Mouse (Mus musculus) CH12.LX (cell line): ENCODE data around the gene Vsig10l. TPM values are rescaled to one million over a fixed set of nuclear protein-coding genes. Genes with fewer than 3 reads are reported as not detected.

Experiments used
- DNase-seq: peaks from one replicate; pipeline ENCODE4 v3.0.0-alpha.2; 2013; ENCODE audit errors: extremely low read depth
- H3K27ac ChIP-seq: 2 replicates; pipeline ENCODE4 v1.5.1; 2012; ENCODE audit warnings: low read depth, mild to moderate bottlenecking, control low read depth, moderate library complexity; ENCODE audit not compliant: insufficient read depth
- H3K27me3 ChIP-seq: replicated peaks from 2 replicates; pipeline ENCODE3; 2012; ENCODE audit warnings: inconsistent platforms
- H3K36me3 ChIP-seq, 2 experiments: replicated peaks in 1 of 2; 2 replicates each; pipeline versions ENCODE3 to v1.6.1; 2012; ENCODE audit warnings: inconsistent platforms in 1 of 2, low read length in 1 of 2, mild to moderate bottlenecking in 1 of 2, mixed read lengths in 1 of 2, moderate library complexity in 1 of 2; ENCODE audit not compliant: control insufficient read depth in 1 of 2, insufficient read depth in 1 of 2
- H3K4me1 ChIP-seq, 2 experiments: 2 replicates each; pipeline ENCODE4 v1.6.1; 2012; ENCODE audit warnings: inconsistent platforms in 1 of 2, moderate library complexity in 1 of 2; ENCODE audit not compliant: insufficient read depth in 2 of 2, control insufficient read depth in 1 of 2
- H3K4me2 ChIP-seq: 2 replicates; pipeline ENCODE4 v1.6.1; 2012; ENCODE audit warnings: low read depth, mild to moderate bottlenecking, control low read depth; ENCODE audit not compliant: poor library complexity, insufficient read depth, severe bottlenecking
- H3K4me3 ChIP-seq, 3 experiments: fragments of 150-350 bp in 1 of 3; sonication (generic) in 1 of 3; replicated peaks in 1 of 3; 2 replicates each; pipeline versions ENCODE3 to v1.5.1; 2011 to 2012; ENCODE audit warnings: low read depth in 2 of 3, low read length in 2 of 3, mild to moderate bottlenecking in 2 of 3, moderate library complexity in 2 of 3, control low read depth in 1 of 3, improper control_type of control experiment in 1 of 3, inconsistent platforms in 1 of 3, mixed read lengths in 1 of 3; ENCODE audit not compliant: poor library complexity in 1 of 3
- H3K79me2 ChIP-seq: replicated peaks from 2 replicates; pipeline ENCODE4 v1.6.1; 2012; ENCODE audit warnings: mild to moderate bottlenecking, moderate library complexity; ENCODE audit not compliant: control insufficient read depth, poor library complexity, insufficient read depth, severe bottlenecking; ENCODE audit errors: extremely low read depth
- H3K9ac ChIP-seq: 2 replicates; pipeline ENCODE4 v1.6.1; 2012; ENCODE audit warnings: low read depth, mild to moderate bottlenecking, control low read depth, moderate library complexity; ENCODE audit not compliant: insufficient read depth
- H3K9me3 ChIP-seq: replicated peaks from 2 replicates; pipeline ENCODE3; 2012; ENCODE audit warnings: low read length, inconsistent platforms, mixed read lengths
- BHLHE40 ChIP-seq: IDR thresholded peaks from 2 replicates; pipeline ENCODE4 v1.6.1; 2011; ENCODE audit warnings: mild to moderate bottlenecking, low read depth, low read length, improper control_type of control experiment
- CTCF ChIP-seq, 2 experiments: IDR thresholded peaks in 1 of 2; conservative IDR thresholded peaks in 1 of 2; 2 replicates each; pipeline ENCODE4 v1.5.1; 2011 to 2012; ENCODE audit warnings: low read depth in 2 of 2, low read length in 2 of 2, improper control_type of control experiment in 1 of 2, inconsistent platforms in 1 of 2, mild to moderate bottlenecking in 1 of 2, moderate library complexity in 1 of 2
- ELF1 ChIP-seq: IDR thresholded peaks from 2 replicates; pipeline ENCODE4 v1.6.1; 2014; ENCODE audit warnings: low read depth, mild to moderate bottlenecking, inconsistent platforms, low read length, improper control_type of control experiment
- EP300 ChIP-seq: IDR thresholded peaks from 2 replicates; pipeline ENCODE4 v1.6.1; 2011; ENCODE audit warnings: low read length, improper control_type of control experiment
- ETS1 ChIP-seq: conservative IDR thresholded peaks from 2 replicates; pipeline ENCODE4 v1.6.1; 2012; ENCODE audit warnings: low read depth, mild to moderate bottlenecking, inconsistent platforms, low read length, improper control_type of control experiment, moderate library complexity
- HCFC1 ChIP-seq: IDR thresholded peaks from 2 replicates; pipeline ENCODE4 v1.6.1; 2012; ENCODE audit warnings: low read depth, mild to moderate bottlenecking, inconsistent platforms, low read length, improper control_type of control experiment
- JUN ChIP-seq: IDR thresholded peaks from 2 replicates; pipeline ENCODE4 v1.6.1; 2011; ENCODE audit warnings: low read depth, mild to moderate bottlenecking, low read length, improper control_type of control experiment, moderate library complexity; ENCODE audit not compliant: insufficient read depth
- JUND ChIP-seq: conservative IDR thresholded peaks from 2 replicates; pipeline ENCODE4 v1.6.1; 2011; ENCODE audit warnings: low read depth, low read length, improper control_type of control experiment
- KAT2A ChIP-seq: IDR thresholded peaks from 2 replicates; pipeline ENCODE4 v1.6.1; 2012; ENCODE audit warnings: low read length, improper control_type of control experiment, inconsistent platforms; ENCODE audit not compliant: insufficient replicate concordance
- MAFK ChIP-seq: IDR thresholded peaks from 2 replicates; pipeline ENCODE4 v1.6.1; 2011; ENCODE audit warnings: low read length, improper control_type of control experiment; ENCODE audit not compliant: insufficient replicate concordance
- MYC ChIP-seq: IDR thresholded peaks from 2 replicates; pipeline ENCODE4 v1.6.1; 2011; ENCODE audit warnings: low read depth, mild to moderate bottlenecking, improper control_type of control experiment, low read length
- NELFE ChIP-seq: IDR thresholded peaks from 2 replicates; pipeline ENCODE4 v1.6.1; 2011; ENCODE audit warnings: low read depth, low read length, improper control_type of control experiment
- PAX5 ChIP-seq: IDR thresholded peaks from 2 replicates; pipeline ENCODE4 v1.6.1; 2012; ENCODE audit warnings: low read length, inconsistent platforms, mixed read lengths
- POLR2AphosphoS2 ChIP-seq: IDR thresholded peaks from 2 replicates; pipeline ENCODE4 v1.6.1; 2011; ENCODE audit warnings: low read depth, low read length, improper control_type of control experiment
- RAD21 ChIP-seq: IDR thresholded peaks from 2 replicates; pipeline ENCODE4 v1.6.1; 2011; ENCODE audit warnings: low read depth, mild to moderate bottlenecking, low read length, improper control_type of control experiment, moderate library complexity
- RCOR1 ChIP-seq: conservative IDR thresholded peaks from 2 replicates; pipeline ENCODE4 v1.6.1; 2012; ENCODE audit warnings: low read depth, mild to moderate bottlenecking, inconsistent platforms, low read length, improper control_type of control experiment
- SIN3A ChIP-seq: IDR thresholded peaks from 2 replicates; pipeline ENCODE4 v1.6.1; 2012; ENCODE audit warnings: low read length, improper control_type of control experiment, inconsistent platforms
- SMC3 ChIP-seq: IDR thresholded peaks from 2 replicates; pipeline ENCODE4 v1.6.1; 2011; ENCODE audit warnings: low read depth, low read length, improper control_type of control experiment
- TBP ChIP-seq: conservative IDR thresholded peaks from 2 replicates; pipeline ENCODE4 v1.6.1; 2011; ENCODE audit warnings: low read depth, low read length, improper control_type of control experiment
- ZKSCAN1 ChIP-seq: IDR thresholded peaks from 2 replicates; pipeline ENCODE4 v1.6.1; 2012; ENCODE audit warnings: low read depth, inconsistent platforms, low read length, improper control_type of control experiment, borderline replicate concordance
- ZNF384 ChIP-seq: IDR thresholded peaks from 2 replicates; pipeline ENCODE4 v1.6.1; 2012; ENCODE audit warnings: low read depth, low read length, improper control_type of control experiment, inconsistent platforms
- dilution Hi-C: fragments of 300-500 bp; cut with MboI; formaldehyde crosslinking; loops from 2 replicates; pipeline ENCODE4 v1.14.3; 2020; ENCODE audit warnings: low sequenced_read_pairs; ENCODE audit not compliant: extremely low pct_unique_long_range_greater_than_20kb, extremely low pct_ligation_motif_present
- in situ Hi-C: fragments of 300-500 bp; cut with MboI; formaldehyde crosslinking; loops from 3 replicates; pipeline ENCODE4 v1.14.3; 2019; ENCODE audit warnings: low sequenced_read_pairs, low pct_ligation_motif_present, low pct_unique_long_range_greater_than_20kb, mixed read lengths
- polyA plus RNA-seq: library from polyadenylated mRNA; unstranded; fragments of >175 nt; gene quantifications from 2 replicates; pipeline ENCODE4 v1.2.1, GENCODE M21; 2012; ENCODE audit warnings: low read depth; ENCODE audit not compliant: insufficient read length
- total RNA-seq, 2 experiments: library from RNA; depleted of rRNA; stranded (reverse); fragments of 300-350 nt in 1 of 2; fragments of >200 nt in 1 of 2; gene quantifications; 2 replicates each; pipeline ENCODE4 v1.2.3; 2012 to 2014

Gene Vsig10l
- total and polyA plus RNA-seq, 3 experiments: 0.12 to 0.99 (median 0.17) TPM

DNA sequence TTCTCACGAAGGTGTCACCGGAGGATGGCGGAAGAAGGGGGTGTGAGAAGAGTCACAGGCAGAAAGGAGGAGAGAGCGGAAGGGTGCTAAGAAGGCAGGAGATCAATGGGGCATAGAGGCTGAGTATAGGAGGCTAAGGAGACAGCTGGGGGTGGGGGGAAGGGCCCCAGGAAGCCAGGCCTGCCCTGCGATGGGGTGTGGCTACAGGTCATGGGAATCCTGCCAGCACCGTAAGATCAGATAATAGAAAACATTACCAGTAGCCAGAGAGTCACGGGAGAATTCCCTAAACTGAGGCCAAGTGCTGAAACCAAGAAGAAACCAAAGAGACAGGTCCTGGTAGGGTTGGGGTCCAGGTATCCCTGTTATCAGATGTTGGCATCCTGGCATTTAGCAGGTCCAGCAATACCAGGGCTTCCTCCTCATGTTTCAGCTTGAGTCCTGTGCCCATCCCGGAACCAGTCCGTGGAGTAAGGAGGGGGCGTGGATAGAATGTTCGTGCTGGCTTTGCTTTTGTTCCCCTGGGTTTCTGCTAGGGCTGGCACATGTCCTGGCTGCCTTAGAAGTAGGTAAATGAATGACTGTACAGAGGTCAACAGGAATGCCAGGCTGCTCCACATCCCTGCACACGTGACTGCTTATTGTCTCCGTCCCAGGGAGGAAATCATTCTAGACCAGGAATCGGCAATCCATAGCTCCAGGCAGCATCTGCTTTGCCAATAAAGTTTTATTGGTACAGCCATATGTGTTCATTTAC is 9.2 kb upstream of the Vsig10l start:
- H3K4me2 ChIP-seq: no peak overlapping the region
- H3K27ac ChIP-seq: no peak overlapping the region
- no peak overlapping the region for H3K4me3 ChIP-seq
- dilution Hi-C loops: no loop called here
- H3K79me2 ChIP-seq: no peaks in the 10 kb centered on the region
- DNase-seq: no peak
- H3K9me3 ChIP-seq: no peaks in the 10 kb centered on the region
- H3K9ac ChIP-seq: no peak overlapping the region
- no peaks in the 10 kb centered on the region for H3K27me3 ChIP-seq
- H3K36me3 ChIP-seq: peaks cover 50 to 81% of the 10 kb centered on the region in 2 experiments
- in situ Hi-C loops: no loop called here
- peaks cover 4 to 22% of the 10 kb centered on the region in 2 experiments; a peak in 3 of 4 replicates for H3K4me1 ChIP-seq
- no peak for TF ChIP-seq TBP
- no peak for TF ChIP-seq ZKSCAN1
- no peak for TF ChIP-seq POLR2AphosphoS2
- no peak for TF ChIP-seq NELFE
- TF ChIP-seq MAFK: no peak
- TF ChIP-seq SMC3: no peak
- TF ChIP-seq RCOR1: no peak
- no peak for TF ChIP-seq JUND
- TF ChIP-seq ZNF384: no peak
- no peak for TF ChIP-seq SIN3A
- no peak for TF ChIP-seq EP300
- TF ChIP-seq BHLHE40: no peak
- TF ChIP-seq RAD21: no peak
- no peak for TF ChIP-seq MYC

- peaks cover 3 to 16% of the 10 kb centered on the region in 2 experiments; a peak in 3 of 4 replicates for H3K4me1 ChIP-seq
- H3K9ac ChIP-seq: no peak overlapping the region
- TF ChIP-seq SIN3A: no peak
- TF ChIP-seq ZKSCAN1: no peak
- TF ChIP-seq POLR2AphosphoS2: no peak
- no peak for TF ChIP-seq HCFC1
- no peak for TF ChIP-seq RAD21
- no peak for TF ChIP-seq JUN
- no peak for TF ChIP-seq RCOR1
- no peak for TF ChIP-seq BHLHE40
- TF ChIP-seq TBP: no peak
- no peak for TF ChIP-seq CTCF (conservative IDR thresholded peaks at IDR 0.05 in 1 of 2, IDR thresholded peaks at IDR 0.05 in 1 of 2; ENCODE audit: low read depth in 2 of 2, low read length in 2 of 2)
- no peak for TF ChIP-seq EP300
- TF ChIP-seq ZNF384: no peak
- TF ChIP-seq PAX5: no peak
- TF ChIP-seq MYC: no peak
- no peak for TF ChIP-seq KAT2A
- TF ChIP-seq JUND: no peak
- TF ChIP-seq ELF1: no peak
- no peak for TF ChIP-seq ETS1
- no peak overlapping the region for H3K4me3 ChIP-seq
- H3K9me3 ChIP-seq: no peaks in the 10 kb centered on the region
- no peaks in the 10 kb centered on the region for H3K79me2 ChIP-seq
- no peaks in the 10 kb centered on the region for H3K27me3 ChIP-seq
- in situ Hi-C loops (no loop called here), dilution Hi-C loops (no loop called here)
- no peak overlapping the region for H3K4me2 ChIP-seq
- H3K36me3 ChIP-seq: peaks cover 50 to 79% of the 10 kb centered on the region in 2 experiments
- DNase-seq: no peak
- no peak overlapping the region for H3K27ac ChIP-seq
Observed at GRCm38 (mm10) chr7:43454371-43454770, 8.6 kb upstream of the Vsig10l start.
